Mouse (Mus musculus) thymus, adult 2 months (tissue): ENCODE results near the gene Slc35b2. TPM values are rescaled to one million over a fixed set of nuclear protein-coding genes. Genes with fewer than 3 reads are reported as not detected.

Experiments used
- DNase-seq: peaks from one replicate; pipeline ENCODE4 v3.0.0; 2021
- H3K27ac ChIP-seq: fragments of 200-500 bp; 2 replicates; pipeline ENCODE4 v1.5.1; 2012; ENCODE audit warnings: low read length, control low read depth; ENCODE audit not compliant: control insufficient read depth, insufficient read depth
- H3K27me3 ChIP-seq: fragments of 200-500 bp; 2 replicates; pipeline ENCODE4 v1.6.1; 2012; ENCODE audit warnings: mild to moderate bottlenecking, low read length, moderate library complexity, mixed read lengths; ENCODE audit not compliant: control insufficient read depth, insufficient read depth
- H3K36me3 ChIP-seq: fragments of 200-500 bp; 2 replicates; pipeline ENCODE4 v1.6.1; 2012; ENCODE audit warnings: mild to moderate bottlenecking, low read length, moderate library complexity; ENCODE audit not compliant: control insufficient read depth, insufficient read depth
- H3K4me1 ChIP-seq: fragments of 200-500 bp; replicated peaks from 2 replicates; pipeline ENCODE4 v1.6.1; 2012; ENCODE audit warnings: low read length; ENCODE audit not compliant: control insufficient read depth, insufficient read depth
- H3K4me3 ChIP-seq: fragments of 200-500 bp; 2 replicates; pipeline ENCODE4 v1.5.1; 2012; ENCODE audit warnings: mild to moderate bottlenecking, low read length, control low read depth, moderate library complexity; ENCODE audit not compliant: control insufficient read depth, insufficient read depth
- CTCF ChIP-seq: fragments of 200-500 bp; IDR thresholded peaks from 2 replicates; pipeline ENCODE4 v1.5.1; 2012; ENCODE audit warnings: mild to moderate bottlenecking, control low read depth, low read length, moderate library complexity, borderline replicate concordance; ENCODE audit not compliant: control insufficient read depth, poor library complexity, insufficient read depth; ENCODE audit errors: extremely low read depth
- POLR2A ChIP-seq: fragments of 200-500 bp; IDR thresholded peaks from 2 replicates; pipeline ENCODE4 v1.6.1; 2012; ENCODE audit warnings: mild to moderate bottlenecking, low read length, control low read depth, moderate library complexity; ENCODE audit not compliant: control insufficient read depth, poor library complexity, insufficient read depth; ENCODE audit errors: extremely low read depth
- WGBS: fragments of 180-500 bp; shearing (Covaris S2); methylation state at CpG from one replicate; pipeline ENCODE4 v1.1.7; 2018; 5-methylcytosine and 5-hydroxymethylcytosine counted together
- polyA plus RNA-seq: library from polyadenylated mRNA; depleted of rRNA; stranded (reverse); fragments of >200 nt; gene quantifications from 2 replicates; pipeline ENCODE4 v1.2.3, GENCODE M21; 2012

Slc35b2 gene
- polyA plus RNA-seq, 1 experiment = 137 TPM

GRCm38 (mm10) chr17:45588370-45588769 lies 24.7 kb downstream of the Slc35b2 start:
- peaks cover 22% of the 10 kb centered on the region for H3K4me1 ChIP-seq
- WGBS = 99% methylated on average over 7 of the region's 7 CpGs
- no peaks in the 10 kb centered on the region for H3K27me3 ChIP-seq
- no peak overlapping the region for H3K27ac ChIP-seq
- H3K36me3 ChIP-seq = peaks cover 11% of the 10 kb centered on the region
- no peak overlapping the region for H3K4me3 ChIP-seq
- TF ChIP-seq CTCF = no peak
- no peak for TF ChIP-seq POLR2A
- no peak for DNase-seq

GRCm38 (mm10) chr17:45589236-45589635 lies 25.6 kb downstream of the Slc35b2 start:
- H3K4me3 ChIP-seq = no peak overlapping the region
- over 99% methylated on average over 7 of the region's 7 CpGs for whole genome bisulfite sequencing
- no peak overlapping the region for H3K27ac ChIP-seq
- H3K4me1 ChIP-seq = peaks cover 30% of the 10 kb centered on the region
- H3K27me3 ChIP-seq = no peaks in the 10 kb centered on the region
- DNase-seq = no peak
- TF ChIP-seq POLR2A (no peak), CTCF (0 out of 2 replicates have a peak, but pooled peaks have one; percentile 17)
- H3K36me3 ChIP-seq = peaks cover 11% of the 10 kb centered on the region

GRCm38 (mm10) chr17:45589844-45590243 lies 26.2 kb downstream of the Slc35b2 start:
- Histone ChIP-seq H3K4me1 (peaks cover 35% of the 10 kb centered on the region), H3K27me3 (no peaks in the 10 kb centered on the region)
- no peak for DNase-seq

GRCm38 (mm10) chr17:45590410-45590809 lies 26.7 kb downstream of the Slc35b2 start:
- Histone ChIP-seq H3K4me3 (no peak overlapping the region), H3K27ac (no peak overlapping the region), H3K36me3 (peaks cover 11% of the 10 kb centered on the region), H3K4me1 (peaks cover 36% of the 10 kb centered on the region), H3K27me3 (no peaks in the 10 kb centered on the region)
- 95% methylated on average over 6 of the region's 6 CpGs for WGBS
- DNase-seq = no peak
- TF ChIP-seq POLR2A = no peak
- no peak for TF ChIP-seq CTCF

More at GRCm38 (mm10) chr17:45589844-45590243, 26.2 kb downstream of the Slc35b2 start:
- H3K27ac ChIP-seq = no peak overlapping the region
- H3K36me3 ChIP-seq = peaks cover 11% of the 10 kb centered on the region
- no peak for TF ChIP-seq POLR2A
- TF ChIP-seq CTCF = no peak
- H3K4me3 ChIP-seq = no peak overlapping the region
- 98% methylated on average over 8 of the region's 8 CpGs for WGBS

- WGBS = 59% methylated on average over 16 of the region's 16 CpGs
- no peak for DNase-seq
Observed at GRCm38 (mm10) chr17:45591701-45592605, 28.3 kb downstream of the Slc35b2 start.

GRCm38 (mm10) chr17:45592606-45593431 lies 29.1 kb downstream of the Slc35b2 start:
- TF ChIP-seq POLR2A (no peak), CTCF (no peak)
- no peak for DNase-seq
- Histone ChIP-seq H3K27me3 (no peaks in the 10 kb centered on the region), H3K27ac (peak overlapping the region; percentile 29; the same call in 1 of the 2 replicates), H3K4me1 (peaks cover 55% of the 10 kb centered on the region), H3K4me3 (peak overlapping the region; percentile 6; the same call in 1 of the 2 replicates), H3K36me3 (peaks cover 4% of the 10 kb centered on the region; the same call in 1 of the 2 replicates)
- WGBS = 64% methylated on average over 8 of the region's 8 CpGs

More at GRCm38 (mm10) chr17:45591701-45592605, 28.3 kb downstream of the Slc35b2 start:
- Histone ChIP-seq H3K27ac (peak overlapping the region; percentile 29; the same call in 1 of the 2 replicates), H3K4me1 (peaks cover 51% of the 10 kb centered on the region), H3K4me3 (peak overlapping the region; percentile 6; the same call in 1 of the 2 replicates), H3K27me3 (no peaks in the 10 kb centered on the region), H3K36me3 (peaks cover 4% of the 10 kb centered on the region)
- TF ChIP-seq CTCF = no peak
- TF ChIP-seq POLR2A = no peak
